Mouse (Mus musculus) limb, embryonic 15.5 days (tissue): ENCODE data around the gene Napepld. TPM values are rescaled to one million over a fixed set of nuclear protein-coding genes. Genes with fewer than 3 reads are reported as not detected.
"Not testable (repeated sequence)": the region's sequence is repeated elsewhere in the genome, so short reads cannot be mapped to it uniquely, and the experiment has no call there.

Experiments
- ATAC-seq: fragments of 200-750 bp; cut with Nextera tagmentation; 2 replicates; pipeline ENCODE4 v1.8.0; 2017; ENCODE audit warnings: low read depth, moderate TSS enrichment; ENCODE audit not compliant: insufficient number of reproducible peaks, low FRiP score, low TSS enrichment
- H3K27ac ChIP-seq: fragments of 300-500 bp; sonication (generic); 2 replicates; pipeline ENCODE4 v1.5.1; 2015; ENCODE audit warnings: moderate library complexity, mild to moderate bottlenecking, inconsistent platforms
- H3K27me3 ChIP-seq: fragments of 300-500 bp; sonication (generic); 2 replicates; pipeline ENCODE4 v1.6.1; 2015; ENCODE audit warnings: inconsistent platforms
- H3K36me3 ChIP-seq: fragments of 300-500 bp; sonication (generic); 2 replicates; pipeline ENCODE4 v1.6.1; 2015; ENCODE audit warnings: inconsistent platforms
- H3K4me1 ChIP-seq: fragments of 300-500 bp; sonication (generic); 2 replicates; pipeline ENCODE4 v1.6.1; 2015; ENCODE audit warnings: inconsistent platforms
- H3K4me2 ChIP-seq: fragments of 300-500 bp; sonication (generic); 2 replicates; pipeline ENCODE4 v1.6.1; 2015; ENCODE audit warnings: mild to moderate bottlenecking, inconsistent platforms
- H3K4me3 ChIP-seq: fragments of 300-500 bp; sonication (generic); 2 replicates; pipeline ENCODE4 v1.5.1; 2015; ENCODE audit warnings: mild to moderate bottlenecking, inconsistent platforms
- H3K9ac ChIP-seq: fragments of 300-500 bp; sonication (generic); 2 replicates; pipeline ENCODE4 v1.6.1; 2015; ENCODE audit warnings: inconsistent platforms
- H3K9me3 ChIP-seq: fragments of 300-500 bp; sonication (generic); 2 replicates; pipeline ENCODE4 v1.6.1; 2016; ENCODE audit warnings: inconsistent platforms
- WGBS: fragments of 180-500 bp; shearing (Covaris S2); methylation state at CpG from one replicate; pipeline ENCODE4 v1.1.7; 2015; 5-methylcytosine and 5-hydroxymethylcytosine counted together
- polyA plus RNA-seq: library from polyadenylated mRNA; unstranded; fragments of >200 nt; fragmentation: Nextera tagmentation; extraction: Ambion mirVana; gene quantifications from 2 replicates; pipeline ENCODE4 v1.2.1, GENCODE M21; 2015

The Napepld gene
- polyA plus RNA-seq, 1 experiment from 2014 or later, result 2.0 TPM

- H3K9me3 ChIP-seq, result no peaks in the 10 kb centered on the region
- H3K4me1 ChIP-seq, result no peaks in the 10 kb centered on the region
- H3K4me2 ChIP-seq, result no peak overlapping the region
- no peaks in the 10 kb centered on the region for H3K27me3 ChIP-seq
- no peaks in the 10 kb centered on the region for H3K36me3 ChIP-seq
- H3K9ac ChIP-seq, result no peak overlapping the region
- 78% methylated on average over 6 of the region's 6 CpGs for WGBS
- no peak overlapping the region for H3K4me3 ChIP-seq
- no peak overlapping the region for H3K27ac ChIP-seq
- no peak for ATAC-seq
Measured at GRCm38 (mm10) chr5:21702873-21703475, 1.8 kb upstream of the Napepld start.

- Histone ChIP-seq H3K4me3 (peak overlapping the region; percentile 73), H3K36me3 (no peaks in the 10 kb centered on the region), H3K27me3 (no peaks in the 10 kb centered on the region), H3K9ac (no peak overlapping the region; the same call in 1 of the 2 replicates), H3K9me3 (no peaks in the 10 kb centered on the region), H3K27ac (peak overlapping the region; percentile 97), H3K4me1 (no peaks in the 10 kb centered on the region), H3K4me2 (peak overlapping the region; percentile 75)
- 51% methylated on average over 2 of the region's 2 CpGs for whole genome bisulfite sequencing
- ATAC-seq, result no peak
Measured at GRCm38 (mm10) chr5:21702009-21702364, 791 bp upstream of the Napepld start.

- peak overlapping the region; percentile 73 for H3K4me3 ChIP-seq
- H3K4me2 ChIP-seq, result peak overlapping the region; percentile 75
- H3K4me1 ChIP-seq, result no peaks in the 10 kb centered on the region
- no peaks in the 10 kb centered on the region for H3K27me3 ChIP-seq
- H3K27ac ChIP-seq, result peak overlapping the region; percentile 97; the same call in 1 of the 2 replicates
- no peaks in the 10 kb centered on the region for H3K36me3 ChIP-seq
- H3K9me3 ChIP-seq, result no peaks in the 10 kb centered on the region
- peak overlapping the region; percentile 33; the same call in 1 of the 2 replicates for H3K9ac ChIP-seq
- WGBS, result under 1% methylated on average over 22 of the region's 22 CpGs
- no peak for ATAC-seq
Measured at GRCm38 (mm10) chr5:21700934-21701333, 262 bp downstream of the Napepld start.

- WGBS, result 16% methylated on average over 10 of the region's 10 CpGs
- no peak overlapping the region for H3K27ac ChIP-seq
- no peak for ATAC-seq
- peak overlapping the region; percentile 75 for H3K4me2 ChIP-seq
- H3K9me3 ChIP-seq, result no peaks in the 10 kb centered on the region
- no peaks in the 10 kb centered on the region for H3K36me3 ChIP-seq
- peak overlapping the region; percentile 73 for H3K4me3 ChIP-seq
- no peaks in the 10 kb centered on the region for H3K4me1 ChIP-seq
- no peaks in the 10 kb centered on the region for H3K27me3 ChIP-seq
- H3K9ac ChIP-seq, result no peak overlapping the region
Measured at GRCm38 (mm10) chr5:21700272-21700821, 849 bp downstream of the Napepld start.

GRCm38 (mm10) chr5:21699555-21699954 is 1.6 kb downstream of the Napepld start:
- not testable (repeated sequence) for H3K4me2 ChIP-seq, H3K9ac ChIP-seq, H3K36me3 ChIP-seq, H3K4me3 ChIP-seq, H3K4me1 ChIP-seq, H3K27ac ChIP-seq, H3K9me3 ChIP-seq, ATAC-seq, H3K27me3 ChIP-seq
- whole genome bisulfite sequencing, result 96% methylated on average over 3 of the region's 3 CpGs

- Histone ChIP-seq H3K4me2 (no peak overlapping the region), H3K27me3 (no peaks in the 10 kb centered on the region), H3K36me3 (no peaks in the 10 kb centered on the region), H3K9me3 (no peaks in the 10 kb centered on the region), H3K9ac (no peak overlapping the region), H3K4me1 (no peaks in the 10 kb centered on the region), H3K27ac (no peak overlapping the region), H3K4me3 (no peak overlapping the region)
- WGBS, result 83% methylated on average over 3 of the region's 3 CpGs
- ATAC-seq, result no peak
Measured at GRCm38 (mm10) chr5:21694854-21695490, 6.2 kb downstream of the Napepld start.

- no peak overlapping the region for H3K4me3 ChIP-seq
- no peak overlapping the region for H3K4me2 ChIP-seq
- H3K36me3 ChIP-seq, result no peaks in the 10 kb centered on the region
- no peaks in the 10 kb centered on the region for H3K4me1 ChIP-seq
- WGBS, result 23% methylated on average over 3 of the region's 3 CpGs
- no peak overlapping the region for H3K9ac ChIP-seq
- no peaks in the 10 kb centered on the region for H3K27me3 ChIP-seq
- H3K27ac ChIP-seq, result no peak overlapping the region
- no peaks in the 10 kb centered on the region for H3K9me3 ChIP-seq
- ATAC-seq, result no peak
Measured at GRCm38 (mm10) chr5:21693372-21693870, 7.8 kb downstream of the Napepld start.

- no peak for ATAC-seq
- H3K9ac ChIP-seq, result no peak overlapping the region
- no peaks in the 10 kb centered on the region for H3K36me3 ChIP-seq
- no peak overlapping the region for H3K27ac ChIP-seq
- H3K27me3 ChIP-seq, result no peaks in the 10 kb centered on the region
- H3K4me1 ChIP-seq, result no peaks in the 10 kb centered on the region
- no peak overlapping the region for H3K4me3 ChIP-seq
- WGBS, result 94% methylated on average over 5 of the region's 5 CpGs
- H3K9me3 ChIP-seq, result no peaks in the 10 kb centered on the region
- no peak overlapping the region for H3K4me2 ChIP-seq
Measured at GRCm38 (mm10) chr5:21692230-21692629, 9.0 kb downstream of the Napepld start.

GRCm38 (mm10) chr5:21687042-21687441 is 14.2 kb downstream of the Napepld start:
- ATAC-seq, result no peak
- H3K9ac ChIP-seq, result no peak overlapping the region
- H3K27ac ChIP-seq, result no peak overlapping the region
- no peaks in the 10 kb centered on the region for H3K9me3 ChIP-seq
- no peaks in the 10 kb centered on the region for H3K27me3 ChIP-seq
- H3K4me1 ChIP-seq, result no peaks in the 10 kb centered on the region
- no peak overlapping the region for H3K4me2 ChIP-seq
- no peak overlapping the region for H3K4me3 ChIP-seq
- H3K36me3 ChIP-seq, result no peaks in the 10 kb centered on the region
- WGBS, result 62% methylated on average over 4 of the region's 4 CpGs

- no peak overlapping the region for H3K4me3 ChIP-seq
- 73% methylated on average over 10 of the region's 10 CpGs for WGBS
- no peak for ATAC-seq
- H3K36me3 ChIP-seq, result no peaks in the 10 kb centered on the region
- no peak overlapping the region for H3K27ac ChIP-seq
- no peaks in the 10 kb centered on the region for H3K27me3 ChIP-seq
- H3K9me3 ChIP-seq, result no peaks in the 10 kb centered on the region
- H3K4me2 ChIP-seq, result no peak overlapping the region
- H3K9ac ChIP-seq, result no peak overlapping the region
- H3K4me1 ChIP-seq, result no peaks in the 10 kb centered on the region
Measured at GRCm38 (mm10) chr5:21685001-21685400, 16.2 kb downstream of the Napepld start.

- Histone ChIP-seq H3K9me3 (no peaks in the 10 kb centered on the region), H3K4me2 (no peak overlapping the region), H3K4me3 (no peak overlapping the region), H3K9ac (no peak overlapping the region), H3K27ac (no peak overlapping the region), H3K27me3 (no peaks in the 10 kb centered on the region), H3K4me1 (no peaks in the 10 kb centered on the region), H3K36me3 (no peaks in the 10 kb centered on the region)
- ATAC-seq, result no peak
- WGBS, result 89% methylated on average over 9 of the region's 9 CpGs
Measured at GRCm38 (mm10) chr5:21683811-21684210, 17.4 kb downstream of the Napepld start.

GRCm38 (mm10) chr5:21680940-21681339 is 20.3 kb downstream of the Napepld start:
- H3K27me3 ChIP-seq, result no peaks in the 10 kb centered on the region
- H3K9ac ChIP-seq, result no peak overlapping the region
- ATAC-seq, result no peak
- H3K9me3 ChIP-seq, result no peaks in the 10 kb centered on the region
- H3K4me1 ChIP-seq, result no peaks in the 10 kb centered on the region
- no peaks in the 10 kb centered on the region for H3K36me3 ChIP-seq
- no peak overlapping the region for H3K27ac ChIP-seq
- no peak overlapping the region for H3K4me2 ChIP-seq
- H3K4me3 ChIP-seq, result no peak overlapping the region
- WGBS, result 73% methylated on average over 5 of the region's 5 CpGs
